Mouse (Mus musculus) mature B cell (primary cell): ENCODE measurements around the gene Cnppd1.

Source experiments
- in situ Hi-C: fragments of 300-500 bp; cut with MboI; formaldehyde crosslinking; loops from 2 replicates; pipeline ENCODE4 v1.14.3; 2019

Cnppd1 gene

GRCm38 (mm10) chr1:75142301-75143261, at the start of gene Cnppd1, which contains the start of gene Retreg2:
TSS of gene Cnppd1 (minus strand) at chr1:75142711.
TSS of gene Retreg2 (plus strand) at chr1:75142778.
- in situ Hi-C loops, result no loop called here

GRCm38 (mm10) chr1:75191622-75192402, 49.3 kb upstream of the Cnppd1 start, which contains the start of the genes Ankzf1 and Atg9a:
TSS of gene Ankzf1 (plus strand) at chr1:75192151.
TSS of gene Atg9a (minus strand) at chr1:75192196.
- in situ Hi-C loops, result no loop called here

GRCm38 (mm10) chr1:75191258-75191621, 48.7 kb upstream of the Cnppd1 start:
- in situ Hi-C loops, result no loop called here

GRCm38 (mm10) chr1:75190577-75190976, 48.1 kb upstream of the Cnppd1 start:
- in situ Hi-C loops, result no loop called here

GRCm38 (mm10) chr1:75187914-75188483, 45.5 kb upstream of the Cnppd1 start:
- in situ Hi-C loops, result no loop called here

- in situ Hi-C loops, result no loop called here
Observed at GRCm38 (mm10) chr1:75187126-75187525, 44.6 kb upstream of the Cnppd1 start.

GRCm38 (mm10) chr1:75185495-75185894, 43.0 kb upstream of the Cnppd1 start:
- in situ Hi-C loops, result no loop called here

- in situ Hi-C loops, result no loop called here
Observed at GRCm38 (mm10) chr1:75182160-75182559, 39.6 kb upstream of the Cnppd1 start.

- in situ Hi-C loops, result no loop called here
Observed at GRCm38 (mm10) chr1:75181377-75181870, 38.9 kb upstream of the Cnppd1 start.

GRCm38 (mm10) chr1:75180741-75181140, 38.2 kb upstream of the Cnppd1 start:
- in situ Hi-C loops, result no loop called here

GRCm38 (mm10) chr1:75180105-75180590, 37.6 kb upstream of the Cnppd1 start, which contains the start of gene Abcb6:
TSS of gene Abcb6 (minus strand) at chr1:75180392.
- in situ Hi-C loops, result no loop called here

- in situ Hi-C loops, result no loop called here
Observed at GRCm38 (mm10) chr1:75179334-75180104, 37.0 kb upstream of the Cnppd1 start.

- in situ Hi-C loops, result no loop called here
Observed at GRCm38 (mm10) chr1:75168472-75169464, 26.3 kb upstream of the Cnppd1 start, which contains the start of gene Zfand2b. TSS of gene Zfand2b (plus strand) at chr1:75168646.

- in situ Hi-C loops, result no loop called here
Observed at GRCm38 (mm10) chr1:75168093-75168471, 25.6 kb upstream of the Cnppd1 start.

GRCm38 (mm10) chr1:75160256-75160617, 17.7 kb upstream of the Cnppd1 start:
- in situ Hi-C loops, result no loop called here

GRCm38 (mm10) chr1:75159540-75160255, 17.2 kb upstream of the Cnppd1 start:
- in situ Hi-C loops, result no loop called here

GRCm38 (mm10) chr1:75158990-75159389, 16.5 kb upstream of the Cnppd1 start:
- in situ Hi-C loops, result no loop called here

- in situ Hi-C loops, result no loop called here
Observed at GRCm38 (mm10) chr1:75155837-75156236, 13.3 kb upstream of the Cnppd1 start.

- in situ Hi-C loops, result no loop called here
Observed at GRCm38 (mm10) chr1:75148727-75149126, 6.2 kb upstream of the Cnppd1 start.
